Comparison of ENCODE assay signal across 8 mouse cellular contexts in the genomic region with DNA sequence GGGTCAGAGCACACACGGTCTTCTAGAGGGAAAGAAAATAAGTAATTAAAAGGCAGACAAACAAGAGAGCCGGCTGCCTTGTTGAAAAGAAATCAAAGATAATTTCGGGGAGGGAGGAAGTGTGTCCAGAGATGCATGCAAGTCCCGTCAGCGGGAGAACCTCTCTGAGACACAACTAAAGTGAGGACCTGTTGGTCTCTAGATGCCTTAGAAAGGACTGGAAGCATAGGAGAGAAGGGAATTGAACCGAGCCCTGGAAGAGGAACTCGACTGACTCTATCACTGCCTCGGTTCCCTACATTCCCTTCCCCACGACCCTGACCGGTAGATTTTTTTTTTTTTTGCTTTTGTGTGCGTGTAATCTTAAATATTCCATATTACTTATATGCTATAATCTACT. TPM values are rescaled to one million over a fixed set of nuclear protein-coding genes. Genes with fewer than 3 reads are reported as not detected.
DNase-seq lines count a peak whose midpoint lies in the region; ATAC-seq and TF ChIP-seq lines count a peak whose summit lies in the region.

No protein-coding gene starts in this region.

- 24% methylated on average over 11 of the region's 11 CpGs for WGBS in cerebellum, adult 2 months
- WGBS in neural tube, embryonic 11.5 days, result 1% methylated on average over 11 of the region's 11 CpGs
- WGBS in liver, embryonic 11.5 days, result 6% methylated on average over 11 of the region's 11 CpGs

- no peak overlapping the region for H3K27ac ChIP-seq in cerebellum, adult 2 months (ENCODE audit: insufficient read depth, low read length)
- peak overlapping the region; percentile 88; the same call in 1 of the 2 replicates for H3K27ac ChIP-seq in neural tube, embryonic 11.5 days (ENCODE audit: low read depth, low read length)
- H3K27ac ChIP-seq in liver, embryonic 11.5 days (ENCODE audit: low read depth, low read length), result no peak overlapping the region; the same call in 1 of the 2 replicates

- H3K9ac ChIP-seq in neural tube, embryonic 11.5 days (ENCODE audit: low read length), result peak overlapping the region; percentile 70; the same call in 1 of the 2 replicates
- peak overlapping the region; percentile 59; the same call in 1 of the 2 replicates for H3K9ac ChIP-seq in liver, embryonic 11.5 days (ENCODE audit: low read depth, low read length)

- no peak for TF ChIP-seq POLR2A in cerebellum, adult 2 months (IDR thresholded peaks at IDR 0.05; ENCODE audit: borderline replicate concordance, insufficient read depth, low read length)

- peak overlapping the region; percentile 60 for H3K4me3 ChIP-seq in cerebellum, adult 2 months (replicated peaks; ENCODE audit: insufficient read depth, low read depth, low read length)
- H3K4me3 ChIP-seq in neural tube, embryonic 11.5 days (ENCODE audit: low read depth, low read length), result peak overlapping the region; percentile 90
- peak overlapping the region; percentile 66 for H3K4me3 ChIP-seq in liver, embryonic 11.5 days (ENCODE audit: low read depth, low read length)

- TF ChIP-seq CTCF in cerebellum, adult 2 months (IDR thresholded peaks at IDR 0.05; ENCODE audit: borderline replicate concordance, insufficient read depth, low read depth, low read length), result no peak

- no peaks in the 10 kb centered on the region for H3K36me3 ChIP-seq in neural tube, embryonic 11.5 days (ENCODE audit: control insufficient read depth, insufficient read depth, low read length)
- no peaks in the 10 kb centered on the region for H3K36me3 ChIP-seq in liver, embryonic 11.5 days (ENCODE audit: control insufficient read depth, insufficient read depth, low read length)

- H3K27me3 ChIP-seq in cerebellum, adult 2 months (ENCODE audit: control insufficient read depth, insufficient read depth, low read length), result no peaks in the 10 kb centered on the region
- no peaks in the 10 kb centered on the region for H3K27me3 ChIP-seq in neural tube, embryonic 11.5 days (ENCODE audit: control insufficient read depth, insufficient read depth, low read length)
- H3K27me3 ChIP-seq in liver, embryonic 11.5 days (replicated peaks; ENCODE audit: control insufficient read depth, insufficient read depth, low read length), result peaks cover 41% of the 10 kb centered on the region

- H3K9me3 ChIP-seq in neural tube, embryonic 11.5 days (ENCODE audit: control insufficient read depth, low read length), result no peaks in the 10 kb centered on the region
- H3K9me3 ChIP-seq in liver, embryonic 11.5 days (ENCODE audit: control insufficient read depth, low read length), result no peaks in the 10 kb centered on the region

- H3K4me1 ChIP-seq in cerebellum, adult 2 months (ENCODE audit: control insufficient read depth, insufficient read depth, low read length), result no peaks in the 10 kb centered on the region; the same call in 1 of the 2 replicates
- peaks cover 11% of the 10 kb centered on the region for H3K4me1 ChIP-seq in neural tube, embryonic 11.5 days (ENCODE audit: control insufficient read depth, insufficient read depth, low read length)
- peaks cover 8% of the 10 kb centered on the region for H3K4me1 ChIP-seq in liver, embryonic 11.5 days (replicated peaks; ENCODE audit: control insufficient read depth, insufficient read depth, low read length)

- peak overlapping the region; percentile 83 for H3K4me2 ChIP-seq in neural tube, embryonic 11.5 days (ENCODE audit: low read depth)
- peak overlapping the region; percentile 94 for H3K4me2 ChIP-seq in liver, embryonic 11.5 days

- no peak for ATAC-seq in neural tube, embryonic 11.5 days (ENCODE audit: insufficient read depth, low FRiP score, low TSS enrichment)
- ATAC-seq in liver, embryonic 11.5 days (replicated peaks; ENCODE audit: low FRiP score), result no peak
- ATAC-seq in erythroid progenitor cell, adult 5-6 weeks (replicated peaks; ENCODE audit: low FRiP score, poor library complexity, severe bottlenecking), result no peak

- DNase-seq in cerebellum, adult 2 months, result peak in 1 of 2 experiments; percentile 16
- no peak for DNase-seq in cerebellum, adult 8-10 months
- DNase-seq in neural tube, embryonic 11.5 days (ENCODE audit: low spot score), result no peak
- no peak for DNase-seq in neural tube, embryonic 10.5 days (ENCODE audit: extremely low spot score, low spot score)
- no peak for DNase-seq in liver, embryonic 11.5 days (ENCODE audit: low spot score)
- no peak for DNase-seq in thymus, postnatal 14 days
- DNase-seq in gastrocnemius, postnatal 25 days, result no peak

RNA-seq across cellular contexts. Expression of gene Cadm1, which starts 0.8 kb away (rescaled TPM):
- 55.9 and 66.7 TPM in 2 replicates for polyA plus RNA-seq in cerebellum, adult 2 months (2012; rRNA removed)
- polyA plus RNA-seq in neural tube, embryonic 11.5 days (2014; fragmentation: Nextera tagmentation; extraction: Ambion mirVana), result 174 and 190 TPM in 2 replicates
- 27.6 and 28.1 TPM in 2 replicates for polyA plus RNA-seq in liver, embryonic 11.5 days (2014; fragmentation: Nextera tagmentation; extraction: Ambion mirVana)
- 1 to 10 TPM; 1.7 to 2.5 TPM for total RNA-seq in gastrocnemius, postnatal 25 days (2021)
- total RNA-seq in erythroid progenitor cell, adult 5-6 weeks (2015; ENCODE audit: low replicate concordance), result 3.8 and 5.8 TPM in 2 replicates
- 0.83 and 1.7 TPM in 2 replicates for total RNA-seq in erythroid progenitor cell, adult 5-6 weeks (2017; ENCODE audit: low replicate concordance)
